Mouse (Mus musculus): ENCODE measurements around the gene Myo1a.

DNA sequence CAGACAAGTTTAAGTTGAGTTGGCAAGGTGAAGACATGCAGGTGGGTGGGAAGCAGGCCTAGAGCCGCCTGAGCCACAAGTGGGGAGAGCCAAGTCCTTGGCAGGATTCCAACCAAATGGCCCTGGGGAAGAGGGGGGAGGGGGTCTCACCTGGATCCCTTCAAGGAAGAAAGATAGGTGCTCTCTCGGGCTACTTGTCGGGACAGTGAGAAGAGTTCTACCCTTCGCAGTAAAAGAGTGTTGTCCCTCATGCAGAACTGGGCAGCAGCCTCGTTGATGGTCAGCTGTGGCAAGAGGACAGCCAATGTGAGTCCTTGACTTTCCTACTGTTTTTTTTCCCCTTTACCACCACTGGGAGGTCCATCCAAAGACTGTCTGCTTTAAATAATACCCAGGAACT lies 41.4 kb upstream of the Myo1a start:
- no peak for TF ChIP-seq POLR2A (IDR thresholded peaks at IDR 0.05; ENCODE audit: borderline replicate concordance, extremely low read depth, low read depth, low read length)
- no peak for TF ChIP-seq CTCF (IDR thresholded peaks at IDR 0.05; ENCODE audit: insufficient read depth, low read length)

Measured in lung, adult 2 months (tissue).